Mouse (Mus musculus) urinary bladder, postnatal 14 days (tissue): ENCODE data around the gene Pef1.

Experiments used
- DNase-seq: peaks from one replicate; pipeline ENCODE4 v3.0.0; 2021; ENCODE audit warnings: low spot score

Gene Pef1

GRCm38 (mm10) chr4:130095137-130095536 is 7.2 kb upstream of the Pef1 start:
- no peak for DNase-seq

- DNase-seq, result no peak
Measured at GRCm38 (mm10) chr4:130101183-130101582, 1.2 kb upstream of the Pef1 start.

GRCm38 (mm10) chr4:130103632-130104031 is 1.3 kb downstream of the Pef1 start:
- DNase-seq, result no peak

- DNase-seq, result no peak
Measured at GRCm38 (mm10) chr4:130104584-130104983, 2.2 kb downstream of the Pef1 start.

- DNase-seq, result no peak
Measured at GRCm38 (mm10) chr4:130107065-130107443, 4.7 kb downstream of the Pef1 start.

GRCm38 (mm10) chr4:130107444-130108131 is 5.2 kb downstream of the Pef1 start:
- peak; percentile 100 for DNase-seq

GRCm38 (mm10) chr4:130108929-130109328 is 6.6 kb downstream of the Pef1 start:
- DNase-seq, result no peak

GRCm38 (mm10) chr4:130109666-130110065 is 7.3 kb downstream of the Pef1 start:
- DNase-seq, result no peak

- no peak for DNase-seq
Measured at GRCm38 (mm10) chr4:130110091-130110490, 7.7 kb downstream of the Pef1 start.

- DNase-seq, result peak; percentile 71
Measured at GRCm38 (mm10) chr4:130112299-130112698, 9.9 kb downstream of the Pef1 start.

GRCm38 (mm10) chr4:130112732-130113131 is 10.4 kb downstream of the Pef1 start:
- no peak for DNase-seq

GRCm38 (mm10) chr4:130120752-130121151 is 18.4 kb downstream of the Pef1 start:
- DNase-seq, result no peak

- DNase-seq, result no peak
Measured at GRCm38 (mm10) chr4:130121560-130121959, 19.2 kb downstream of the Pef1 start.

GRCm38 (mm10) chr4:130123020-130123419 is 20.7 kb downstream of the Pef1 start:
- DNase-seq, result no peak

- DNase-seq, result no peak
Measured at GRCm38 (mm10) chr4:130124110-130124509, 21.8 kb downstream of the Pef1 start.

- DNase-seq, result no peak
Measured at GRCm38 (mm10) chr4:130125164-130125563, 22.8 kb downstream of the Pef1 start.

- DNase-seq, result no peak
Measured at GRCm38 (mm10) chr4:130125935-130126334, 23.6 kb downstream of the Pef1 start.

- DNase-seq, result no peak
Measured at GRCm38 (mm10) chr4:130128907-130129306, 26.5 kb downstream of the Pef1 start.

- DNase-seq, result no peak
Measured at GRCm38 (mm10) chr4:130130082-130130481, 27.7 kb downstream of the Pef1 start.

- peak; percentile 36 for DNase-seq
Measured at GRCm38 (mm10) chr4:130130641-130131350, 28.4 kb downstream of the Pef1 start.

GRCm38 (mm10) chr4:130131448-130132105 is 29.2 kb downstream of the Pef1 start:
- DNase-seq, result no peak

GRCm38 (mm10) chr4:130133399-130133798 is 31.0 kb downstream of the Pef1 start:
- no peak for DNase-seq
